Mouse (Mus musculus): ENCODE measurements around the gene Ltbp3.

DNA sequence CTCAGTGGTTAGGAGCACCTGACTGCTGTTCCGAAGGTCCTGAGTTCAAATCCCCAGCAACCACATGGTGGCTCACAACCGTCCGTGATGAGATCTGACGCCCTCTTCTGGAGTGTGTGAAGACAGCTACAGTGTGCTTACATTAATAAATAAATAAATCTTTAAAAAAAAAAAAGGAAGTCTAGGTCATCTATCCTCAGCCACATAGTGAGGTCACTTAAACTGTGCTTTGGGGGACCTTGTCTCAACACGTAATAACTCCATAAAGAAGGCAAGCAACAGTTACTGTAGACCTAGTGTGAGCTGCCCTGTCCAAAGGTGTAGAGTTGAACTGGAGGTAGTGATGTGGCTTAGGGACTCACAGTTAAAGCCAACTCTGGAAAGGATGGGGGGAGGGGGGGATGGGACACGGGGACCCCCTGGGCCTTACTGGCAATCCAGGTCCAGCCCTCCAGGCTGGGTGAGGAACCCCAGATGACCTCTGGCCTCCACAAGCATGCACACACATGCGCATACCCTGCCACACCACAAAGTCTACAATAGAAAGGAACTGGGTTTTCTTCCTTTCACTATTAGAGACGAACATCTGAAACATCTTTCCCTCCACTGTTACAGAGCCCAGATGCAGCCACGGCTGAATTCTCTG lies 36.8 kb downstream of the Ltbp3 start:
- TF ChIP-seq POLR2A (IDR thresholded peaks at IDR 0.05; ENCODE audit: borderline replicate concordance, control insufficient read depth, low read depth, low read length) (no peak), CTCF (IDR thresholded peaks at IDR 0.05; ENCODE audit: control insufficient read depth, insufficient read depth, low read length) (no peak)
